8 mouse cellular contexts compared by ENCODE assay signal in the genomic region with DNA sequence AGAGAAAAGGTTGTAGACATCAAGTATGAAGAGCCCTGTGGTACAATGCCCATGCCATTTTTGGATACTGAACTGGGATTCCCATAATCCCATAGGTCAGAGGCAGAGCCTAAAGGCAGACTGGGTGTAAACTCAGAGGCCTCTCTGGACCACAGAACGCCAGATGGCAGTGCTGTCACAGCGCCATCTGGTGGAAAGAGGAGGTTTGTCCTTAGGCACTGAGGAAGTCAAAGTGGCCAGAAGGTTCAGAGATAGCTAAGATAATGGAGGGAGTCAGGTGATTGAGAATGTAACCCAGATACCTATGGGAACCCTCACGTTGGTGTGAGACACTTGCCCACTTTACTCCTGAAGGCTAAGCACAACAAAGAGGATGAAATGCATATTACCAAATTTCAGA. TPM values are rescaled to one million over a fixed set of nuclear protein-coding genes. Genes with fewer than 3 reads are reported as not detected.
A peak's percentile ranks its signal among the peaks of the same experiment; 100 is the strongest.
DNase-seq lines count a peak whose midpoint lies in the region; ATAC-seq and TF ChIP-seq lines count a peak whose summit lies in the region.

No protein-coding gene starts in this region.

- peak; percentile 70 for TF ChIP-seq CTCF in E14TG2a.4 (conservative IDR thresholded peaks at IDR 0.05; ENCODE audit: low read length)
- peak; percentile 97 for TF ChIP-seq CTCF in intestine, postnatal 0 days (IDR thresholded peaks at IDR 0.05; ENCODE audit: low read depth)

- H3K4me2 ChIP-seq in intestine, postnatal 0 days (replicated peaks; ENCODE audit: low read depth), result no peak overlapping the region
- H3K4me2 ChIP-seq in liver, embryonic 15.5 days, result no peak overlapping the region

- WGBS in intestine, postnatal 0 days, result 0% methylated on average over 3 of the region's 3 CpGs
- WGBS in liver, embryonic 15.5 days (ENCODE audit: insufficient replicate concordance), result 2% methylated on average over 3 of the region's 3 CpGs

- peaks cover 6% of the 10 kb centered on the region for H3K4me1 ChIP-seq in E14TG2a.4 (replicated peaks; ENCODE audit: low read depth, low read length)
- no peaks in the 10 kb centered on the region for H3K4me1 ChIP-seq in intestine, postnatal 0 days (replicated peaks; ENCODE audit: control insufficient read depth, insufficient read depth, low read length)
- 0 out of 2 replicates have a peak, but pooled peaks cover 6% of the 10 kb centered on the region for H3K4me1 ChIP-seq in liver, embryonic 15.5 days (replicated peaks)

- peak; percentile 88; the same call in 1 of the 2 replicates for ATAC-seq in cerebellum, adult (ENCODE audit: insufficient number of reproducible peaks, low FRiP score, low TSS enrichment)
- ATAC-seq in frontal cortex, adult (ENCODE audit: low TSS enrichment), result peak; percentile 76
- no peak for ATAC-seq in intestine, postnatal 0 days
- ATAC-seq in liver, embryonic 15.5 days (ENCODE audit: insufficient read depth), result peak; percentile 28; the same call in 1 of the 2 replicates

- no peak overlapping the region for H3K27ac ChIP-seq in intestine, postnatal 0 days (ENCODE audit: low read depth, low read length)
- no peak overlapping the region for H3K27ac ChIP-seq in liver, embryonic 15.5 days (replicated peaks)

- 0 out of 2 replicates have a peak, but pooled peaks cover 4% of the 10 kb centered on the region for H3K9me3 ChIP-seq in E14TG2a.4 (ENCODE audit: low read length)
- no peaks in the 10 kb centered on the region for H3K9me3 ChIP-seq in intestine, postnatal 0 days (ENCODE audit: control insufficient read depth)
- H3K9me3 ChIP-seq in liver, embryonic 15.5 days (replicated peaks), result no peaks in the 10 kb centered on the region

- H3K36me3 ChIP-seq in E14TG2a.4 (ENCODE audit: insufficient read depth, low read length), result no peaks in the 10 kb centered on the region
- H3K36me3 ChIP-seq in intestine, postnatal 0 days (ENCODE audit: control insufficient read depth, insufficient read depth), result no peaks in the 10 kb centered on the region
- H3K36me3 ChIP-seq in liver, embryonic 15.5 days (replicated peaks), result no peaks in the 10 kb centered on the region

- no peak overlapping the region for H3K9ac ChIP-seq in intestine, postnatal 0 days (ENCODE audit: low read depth, low read length)
- H3K9ac ChIP-seq in liver, embryonic 15.5 days, result no peak overlapping the region

- no peaks in the 10 kb centered on the region for H3K27me3 ChIP-seq in E14TG2a.4 (ENCODE audit: insufficient read depth, low read length)
- H3K27me3 ChIP-seq in intestine, postnatal 0 days (replicated peaks; ENCODE audit: control insufficient read depth, insufficient read depth, low read length), result no peaks in the 10 kb centered on the region
- no peaks in the 10 kb centered on the region for H3K27me3 ChIP-seq in liver, embryonic 15.5 days

- H3K4me3 ChIP-seq in E14TG2a.4 (replicated peaks; ENCODE audit: low read length), result no peak overlapping the region
- no peak overlapping the region for H3K4me3 ChIP-seq in intestine, postnatal 0 days (ENCODE audit: low read depth, low read length)
- no peak overlapping the region for H3K4me3 ChIP-seq in liver, embryonic 15.5 days (replicated peaks)

- DNase-seq in A20 (ENCODE audit: low read depth, low spot score), result peak; percentile 87
- peak; percentile 37 for DNase-seq in retina, adult 2 months (ENCODE audit: low read depth, low spot score)
- DNase-seq in yolk sac, embryonic 10.5 days (ENCODE audit: low spot score), result peak; percentile 26

RNA-seq across cellular contexts. Expression of gene Rem2, which starts 18.3 kb away (rescaled TPM):
- polyA plus RNA-seq in intestine, postnatal 0 days (2015; fragmentation: Nextera tagmentation; extraction: Ambion mirVana), result 0.78 and 0.89 TPM in 2 replicates
- polyA plus RNA-seq in liver, embryonic 15.5 days (2015; fragmentation: Nextera tagmentation; extraction: Ambion mirVana), result 0.20 and 0.23 TPM in 2 replicates

RNA-seq across cellular contexts. Expression of gene Prmt5, which starts 23.1 kb away (rescaled TPM):
- 18.1 and 20.9 TPM in 2 replicates for polyA plus RNA-seq in intestine, postnatal 0 days (2015; fragmentation: Nextera tagmentation; extraction: Ambion mirVana)
- 25.1 and 26.3 TPM in 2 replicates for polyA plus RNA-seq in liver, embryonic 15.5 days (2015; fragmentation: Nextera tagmentation; extraction: Ambion mirVana)

RNA-seq across cellular contexts. Expression of gene Lrp10, which starts 30.3 kb away (rescaled TPM):
- polyA plus RNA-seq in intestine, postnatal 0 days (2015; fragmentation: Nextera tagmentation; extraction: Ambion mirVana), result 105 and 108 TPM in 2 replicates
- 21.2 and 23.0 TPM in 2 replicates for polyA plus RNA-seq in liver, embryonic 15.5 days (2015; fragmentation: Nextera tagmentation; extraction: Ambion mirVana)

Comparison
In these comparisons a context has a peak if more than half of its experiments do, and no peak if none do; other contexts are left out.
1. DNase-seq: peak in every context shown above with its lines; median percentile 87 in A20; 37 in retina, adult 2 months; 26 in yolk sac, embryonic 10.5 days.